Mouse (Mus musculus): Measurements from ENCODE around the gene 1600014C23Rik. TPM values are rescaled to one million over a fixed set of nuclear protein-coding genes. Genes with fewer than 3 reads are reported as not detected.

Gene 1600014C23Rik
- total RNA-seq, 1 experiment: not detected

DNA sequence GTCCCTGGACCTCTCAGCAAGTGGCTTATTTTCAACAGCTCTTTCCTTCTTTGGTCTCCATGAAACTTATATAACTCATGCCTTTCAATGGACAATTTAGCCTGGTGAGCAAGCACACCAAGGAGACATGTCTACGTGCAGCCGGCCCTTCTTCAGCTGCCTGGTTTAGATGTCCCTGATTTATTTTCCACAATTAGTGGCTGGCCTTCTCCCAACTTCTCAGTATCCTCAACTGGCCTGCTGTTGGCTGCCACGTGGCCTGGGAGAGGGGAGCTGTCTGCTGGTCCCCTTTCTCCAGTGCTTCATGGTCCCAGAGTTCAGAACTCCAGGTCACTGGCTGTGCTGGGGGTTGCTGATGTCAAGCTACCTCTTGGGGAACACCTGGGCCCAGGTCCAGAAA, 28.3 kb upstream of the 1600014C23Rik start:
- Histone ChIP-seq H3K27ac (ENCODE audit: insufficient read depth, low read depth, low read length, poor library complexity, severe bottlenecking) (no peak overlapping the region), H3K36me3 (ENCODE audit: control insufficient read depth, insufficient read depth, low read length, poor library complexity, severe bottlenecking) (no peaks in the 10 kb centered on the region), H3K9ac (ENCODE audit: insufficient read depth, low read depth, low read length, poor library complexity, severe bottlenecking) (no peak overlapping the region), H3K4me3 (ENCODE audit: insufficient read depth in 1 of 2, low read depth in 1 of 2, low read length in 2 of 2, poor library complexity in 1 of 2, severe bottlenecking in 1 of 2) (no peak overlapping the region), H3K9me3 (ENCODE audit: control insufficient read depth, insufficient read depth, low read depth, low read length) (no peaks in the 10 kb centered on the region), H3K4me1 (ENCODE audit: control insufficient read depth in 2 of 2, insufficient read depth in 2 of 2, low read length in 2 of 2, poor library complexity in 1 of 2) (peaks cover 5 to 26% of the 10 kb centered on the region in 2 experiments)
- no peak for TF ChIP-seq CHD2 (IDR thresholded peaks at IDR 0.05; ENCODE audit: low read depth, low read length)
- TF ChIP-seq MAFK (IDR thresholded peaks at IDR 0.05; ENCODE audit: insufficient read depth, low read depth, low read length): no peak
- TF ChIP-seq ZNF384 (IDR thresholded peaks at IDR 0.05; ENCODE audit: low read depth, low read length): no peak
- TF ChIP-seq ZC3H11A (IDR thresholded peaks at IDR 0.05; ENCODE audit: borderline replicate concordance, low read depth, low read length): no peak
- no peak for TF ChIP-seq HCFC1 (IDR thresholded peaks at IDR 0.05; ENCODE audit: borderline replicate concordance, insufficient read depth, low read length)
- DNase-seq (ENCODE audit: low read depth, low spot score): no peak
- in situ Hi-C loops (cut with MboI; ENCODE audit: low sequenced_read_pairs in 2 of 2, unreplicated experiment in 2 of 2): no loop called here

DNA sequence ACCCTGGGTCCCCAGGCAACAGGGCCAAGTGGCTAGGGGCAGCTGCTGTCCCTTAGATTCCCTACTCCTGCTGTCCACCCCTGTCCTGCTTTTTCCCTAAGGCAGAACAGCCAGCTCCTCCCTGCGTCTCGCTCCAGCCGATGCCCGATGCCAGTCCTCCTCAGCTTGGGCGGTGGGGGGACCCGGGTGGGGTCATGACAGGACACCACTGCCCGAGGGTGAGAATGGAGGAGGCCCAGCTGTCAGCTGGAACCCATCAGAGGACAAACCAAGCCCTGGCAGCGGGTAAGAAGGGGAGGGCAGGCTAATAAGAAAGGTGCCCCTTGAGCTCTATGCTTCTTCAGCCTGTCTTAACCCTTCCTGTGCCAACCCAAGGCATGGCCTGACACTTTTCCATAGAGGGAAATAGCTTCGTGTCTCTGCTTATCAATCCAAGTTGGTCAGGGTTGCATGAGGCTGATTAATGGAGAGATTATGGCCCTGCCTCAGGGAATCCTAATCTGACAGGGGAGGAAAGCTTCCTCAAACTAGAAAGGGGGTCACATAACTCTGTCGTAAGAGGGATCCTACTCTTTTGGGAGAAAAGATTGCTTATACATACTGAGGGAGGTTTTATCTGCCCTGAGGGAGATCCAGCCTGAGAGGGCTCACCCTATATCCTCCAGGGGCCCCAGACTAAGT, 27.5 kb upstream of the 1600014C23Rik start:
- no peak overlapping the region for H3K27ac ChIP-seq (ENCODE audit: insufficient read depth, low read depth, low read length, poor library complexity, severe bottlenecking)
- peaks cover 0 to 24% of the 10 kb centered on the region in 2 experiments; a peak in 2 of 4 replicates for H3K4me1 ChIP-seq (ENCODE audit: control insufficient read depth in 2 of 2, insufficient read depth in 2 of 2, low read length in 2 of 2, poor library complexity in 1 of 2)
- no peaks in the 10 kb centered on the region for H3K9me3 ChIP-seq (ENCODE audit: control insufficient read depth, insufficient read depth, low read depth, low read length)
- no peak for DNase-seq (ENCODE audit: low read depth, low spot score)
- in situ Hi-C loops (cut with MboI; ENCODE audit: low sequenced_read_pairs in 2 of 2, unreplicated experiment in 2 of 2): no loop called here
- TF ChIP-seq MAFK (IDR thresholded peaks at IDR 0.05; ENCODE audit: insufficient read depth, low read depth, low read length): no peak
- H3K9ac ChIP-seq (ENCODE audit: insufficient read depth, low read depth, low read length, poor library complexity, severe bottlenecking): no peak overlapping the region
- no peaks in the 10 kb centered on the region for H3K36me3 ChIP-seq (ENCODE audit: control insufficient read depth, insufficient read depth, low read length, poor library complexity, severe bottlenecking)
- H3K4me3 ChIP-seq (ENCODE audit: insufficient read depth in 1 of 2, low read depth in 1 of 2, low read length in 2 of 2, poor library complexity in 1 of 2, severe bottlenecking in 1 of 2): no peak overlapping the region

DNA sequence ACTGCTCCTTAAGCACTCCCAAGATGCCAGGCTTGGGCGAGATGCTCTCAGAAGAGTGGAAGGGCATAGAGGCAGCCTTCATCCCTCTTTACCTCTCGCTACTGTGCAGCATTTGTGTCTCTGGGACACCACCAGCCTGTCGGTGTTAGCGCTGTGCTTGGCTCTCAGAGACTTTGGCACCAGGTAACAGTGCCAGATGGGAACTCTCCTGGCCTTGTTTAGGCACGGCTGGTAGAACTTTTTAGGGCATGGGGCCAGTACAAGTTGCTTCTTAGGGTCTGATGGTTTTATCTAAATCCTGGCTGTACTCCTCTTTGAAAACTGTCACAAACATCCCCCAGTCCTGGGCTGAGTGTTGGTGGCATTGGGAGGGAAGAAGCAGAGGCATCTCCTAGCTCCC, 26.1 kb upstream of the 1600014C23Rik start:
- H3K4me3 ChIP-seq (ENCODE audit: insufficient read depth in 1 of 2, low read depth in 1 of 2, low read length in 2 of 2, poor library complexity in 1 of 2, severe bottlenecking in 1 of 2): no peak overlapping the region
- in situ Hi-C loops (cut with MboI; ENCODE audit: low sequenced_read_pairs in 2 of 2, unreplicated experiment in 2 of 2): no loop called here
- no peak for DNase-seq (ENCODE audit: low read depth, low spot score)
- H3K36me3 ChIP-seq (ENCODE audit: control insufficient read depth, insufficient read depth, low read length, poor library complexity, severe bottlenecking): no peaks in the 10 kb centered on the region
- H3K4me1 ChIP-seq (ENCODE audit: control insufficient read depth in 2 of 2, insufficient read depth in 2 of 2, low read length in 2 of 2, poor library complexity in 1 of 2): peaks cover 0 to 13% of the 10 kb centered on the region in 2 experiments; a peak in 1 of 4 replicates
- TF ChIP-seq MAFK (IDR thresholded peaks at IDR 0.05; ENCODE audit: insufficient read depth, low read depth, low read length) (no peak), ZC3H11A (IDR thresholded peaks at IDR 0.05; ENCODE audit: borderline replicate concordance, low read depth, low read length) (no peak), HCFC1 (IDR thresholded peaks at IDR 0.05; ENCODE audit: borderline replicate concordance, insufficient read depth, low read length) (no peak), ZNF384 (IDR thresholded peaks at IDR 0.05; ENCODE audit: low read depth, low read length) (no peak), CHD2 (IDR thresholded peaks at IDR 0.05; ENCODE audit: low read depth, low read length) (no peak)
- H3K9ac ChIP-seq (ENCODE audit: insufficient read depth, low read depth, low read length, poor library complexity, severe bottlenecking): no peak overlapping the region
- no peaks in the 10 kb centered on the region for H3K9me3 ChIP-seq (ENCODE audit: control insufficient read depth, insufficient read depth, low read depth, low read length)
- no peak overlapping the region for H3K27ac ChIP-seq (ENCODE audit: insufficient read depth, low read depth, low read length, poor library complexity, severe bottlenecking)

DNA sequence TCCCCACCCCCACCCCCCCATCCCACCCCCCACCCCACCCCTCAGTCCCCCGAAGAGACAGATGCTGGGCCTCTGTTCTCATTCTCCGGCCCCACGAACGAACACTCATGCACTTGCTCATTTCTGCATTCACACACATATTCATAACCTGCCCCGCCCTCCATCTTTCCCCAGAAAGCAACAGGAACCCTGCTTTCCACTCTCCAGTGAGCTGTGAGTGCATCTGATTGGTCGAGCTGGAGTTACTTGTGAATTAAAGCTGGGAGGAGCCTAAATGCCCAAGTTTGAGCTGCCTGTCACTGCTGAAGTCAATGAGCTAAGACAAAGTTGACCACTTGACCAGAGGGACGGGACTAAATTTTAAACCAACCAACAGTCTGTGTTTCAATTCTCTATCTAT, 25.2 kb upstream of the 1600014C23Rik start:
- in situ Hi-C loops (cut with MboI; ENCODE audit: low sequenced_read_pairs in 2 of 2, unreplicated experiment in 2 of 2): no loop called here
- Histone ChIP-seq H3K9me3 (ENCODE audit: control insufficient read depth, insufficient read depth, low read depth, low read length) (no peaks in the 10 kb centered on the region), H3K9ac (ENCODE audit: insufficient read depth, low read depth, low read length, poor library complexity, severe bottlenecking) (no peak overlapping the region), H3K4me1 (ENCODE audit: control insufficient read depth in 2 of 2, insufficient read depth in 2 of 2, low read length in 2 of 2, poor library complexity in 1 of 2) (peaks cover 0 to 13% of the 10 kb centered on the region in 2 experiments; a peak in 1 of 4 replicates), H3K4me3 (ENCODE audit: insufficient read depth in 1 of 2, low read depth in 1 of 2, low read length in 2 of 2, poor library complexity in 1 of 2, severe bottlenecking in 1 of 2) (no peak overlapping the region), H3K27ac (ENCODE audit: insufficient read depth, low read depth, low read length, poor library complexity, severe bottlenecking) (no peak overlapping the region), H3K36me3 (ENCODE audit: control insufficient read depth, insufficient read depth, low read length, poor library complexity, severe bottlenecking) (no peaks in the 10 kb centered on the region)
- TF ChIP-seq MAFK (IDR thresholded peaks at IDR 0.05; ENCODE audit: insufficient read depth, low read depth, low read length) (no peak), HCFC1 (IDR thresholded peaks at IDR 0.05; ENCODE audit: borderline replicate concordance, insufficient read depth, low read length) (no peak), CHD2 (IDR thresholded peaks at IDR 0.05; ENCODE audit: low read depth, low read length) (no peak), ZNF384 (IDR thresholded peaks at IDR 0.05; ENCODE audit: low read depth, low read length) (no peak), ZC3H11A (IDR thresholded peaks at IDR 0.05; ENCODE audit: borderline replicate concordance, low read depth, low read length) (no peak)
- DNase-seq (ENCODE audit: low read depth, low spot score): no peak

DNA sequence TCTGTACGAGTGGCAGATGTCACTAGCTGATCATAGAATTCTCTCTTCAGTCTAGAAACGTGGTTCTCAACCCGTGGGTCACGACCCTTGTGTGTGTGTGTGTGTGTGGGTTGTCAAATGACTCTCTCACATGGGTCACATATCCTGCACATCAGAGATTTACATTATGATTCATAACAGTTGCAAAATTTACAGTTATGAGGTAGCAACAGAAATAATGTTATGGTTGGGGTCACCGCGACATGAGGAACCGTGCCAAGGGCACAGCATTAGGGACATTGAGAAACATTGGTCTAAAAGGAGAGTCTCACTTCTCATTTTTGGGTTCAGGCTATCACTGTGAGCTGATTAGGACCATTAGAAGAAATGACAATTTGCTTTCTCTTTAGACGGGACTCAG, 24.3 kb upstream of the 1600014C23Rik start:
- in situ Hi-C loops (cut with MboI; ENCODE audit: low sequenced_read_pairs in 2 of 2, unreplicated experiment in 2 of 2): no loop called here
- no peak overlapping the region for H3K9ac ChIP-seq (ENCODE audit: insufficient read depth, low read depth, low read length, poor library complexity, severe bottlenecking)
- no peak overlapping the region for H3K27ac ChIP-seq (ENCODE audit: insufficient read depth, low read depth, low read length, poor library complexity, severe bottlenecking)
- H3K36me3 ChIP-seq (ENCODE audit: control insufficient read depth, insufficient read depth, low read length, poor library complexity, severe bottlenecking): no peaks in the 10 kb centered on the region
- TF ChIP-seq CHD2 (IDR thresholded peaks at IDR 0.05; ENCODE audit: low read depth, low read length) (no peak), ZNF384 (IDR thresholded peaks at IDR 0.05; ENCODE audit: low read depth, low read length) (no peak), MAFK (IDR thresholded peaks at IDR 0.05; ENCODE audit: insufficient read depth, low read depth, low read length) (no peak), ZC3H11A (IDR thresholded peaks at IDR 0.05; ENCODE audit: borderline replicate concordance, low read depth, low read length) (no peak), HCFC1 (IDR thresholded peaks at IDR 0.05; ENCODE audit: borderline replicate concordance, insufficient read depth, low read length) (no peak)
- no peak overlapping the region for H3K4me3 ChIP-seq (ENCODE audit: insufficient read depth in 1 of 2, low read depth in 1 of 2, low read length in 2 of 2, poor library complexity in 1 of 2, severe bottlenecking in 1 of 2)
- no peak for DNase-seq (ENCODE audit: low read depth, low spot score)
- H3K9me3 ChIP-seq (ENCODE audit: control insufficient read depth, insufficient read depth, low read depth, low read length): no peaks in the 10 kb centered on the region
- peaks cover 0 to 8% of the 10 kb centered on the region in 2 experiments; a peak in 1 of 4 replicates for H3K4me1 ChIP-seq (ENCODE audit: control insufficient read depth in 2 of 2, insufficient read depth in 2 of 2, low read length in 2 of 2, poor library complexity in 1 of 2)
